Mouse (Mus musculus): ENCODE data around the gene Pik3cg.

GRCm38 (mm10) chr12:32186627-32187255 is 21.7 kb downstream of the Pik3cg start:
- TF ChIP-seq USF1 (IDR thresholded peaks at IDR 0.05; ENCODE audit: low read depth) (no peak), TCF12 (IDR thresholded peaks at IDR 0.05; ENCODE audit: insufficient read depth, poor library complexity, severe bottlenecking) (no peak), TCF3 (IDR thresholded peaks at IDR 0.05; ENCODE audit: insufficient read length, low read depth) (no peak), POLR2A (IDR thresholded peaks at IDR 0.05; ENCODE audit: insufficient read length, low read depth) (no peak), MAX (IDR thresholded peaks at IDR 0.05; ENCODE audit: low read depth) (no peak), POLR2AphosphoS2 (IDR thresholded peaks at IDR 0.05; ENCODE audit: insufficient read length, low read depth) (no peak)

Data from myocyte (in vitro differentiated cells).